Mouse (Mus musculus): ENCODE results near the gene Pnmal2. TPM values are rescaled to one million over a fixed set of nuclear protein-coding genes. Genes with fewer than 3 reads are reported as not detected.

Pnmal2 gene
- polyA plus RNA-seq, 1 experiment = 2.0 TPM

- Histone ChIP-seq H3K27me3 (ENCODE audit: control insufficient read depth, insufficient read depth, low read length) (no peaks in the 10 kb centered on the region), H3K4me1 (ENCODE audit: control insufficient read depth, insufficient read depth, insufficient read length) (peaks cover 4% of the 10 kb centered on the region), H3K4me3 (ENCODE audit: extremely low read depth, insufficient read depth, insufficient read length) (no peak overlapping the region), H3K27ac (ENCODE audit: insufficient read depth, low read length) (no peak overlapping the region), H3K36me3 (ENCODE audit: control insufficient read depth, insufficient read depth, low read length) (peaks cover 17% of the 10 kb centered on the region)
- no peak for DNase-seq (ENCODE audit: low read depth in 1 of 2, low spot score in 2 of 2)
- TF ChIP-seq CTCF (IDR thresholded peaks at IDR 0.05; ENCODE audit: extremely low read depth, insufficient read depth, insufficient read length, insufficient replicate concordance) (no peak), POLR2A (IDR thresholded peaks at IDR 0.05; ENCODE audit: low read depth, low read length) (no peak)
- WGBS = 95% methylated on average over 3 of the region's 3 CpGs
Observed at GRCm38 (mm10) chr7:16911904-16912303, 32.6 kb upstream of the Pnmal2 start.

- Histone ChIP-seq H3K4me3 (ENCODE audit: extremely low read depth, insufficient read depth, insufficient read length) (no peak overlapping the region), H3K27ac (ENCODE audit: insufficient read depth, low read length) (no peak overlapping the region), H3K36me3 (ENCODE audit: control insufficient read depth, insufficient read depth, low read length) (peaks cover 20% of the 10 kb centered on the region), H3K27me3 (ENCODE audit: control insufficient read depth, insufficient read depth, low read length) (no peaks in the 10 kb centered on the region), H3K4me1 (ENCODE audit: control insufficient read depth, insufficient read depth, insufficient read length) (no peaks in the 10 kb centered on the region; the same call in 1 of the 2 replicates)
- TF ChIP-seq POLR2A (IDR thresholded peaks at IDR 0.05; ENCODE audit: low read depth, low read length) = no peak
- TF ChIP-seq CTCF (IDR thresholded peaks at IDR 0.05; ENCODE audit: extremely low read depth, insufficient read depth, insufficient read length, insufficient replicate concordance) = no peak
- 90% methylated on average over 6 of the region's 6 CpGs for WGBS
- DNase-seq (ENCODE audit: low read depth in 1 of 2, low spot score in 2 of 2) = no peak
Observed at GRCm38 (mm10) chr7:16912360-16912759, 32.1 kb upstream of the Pnmal2 start.

DNA sequence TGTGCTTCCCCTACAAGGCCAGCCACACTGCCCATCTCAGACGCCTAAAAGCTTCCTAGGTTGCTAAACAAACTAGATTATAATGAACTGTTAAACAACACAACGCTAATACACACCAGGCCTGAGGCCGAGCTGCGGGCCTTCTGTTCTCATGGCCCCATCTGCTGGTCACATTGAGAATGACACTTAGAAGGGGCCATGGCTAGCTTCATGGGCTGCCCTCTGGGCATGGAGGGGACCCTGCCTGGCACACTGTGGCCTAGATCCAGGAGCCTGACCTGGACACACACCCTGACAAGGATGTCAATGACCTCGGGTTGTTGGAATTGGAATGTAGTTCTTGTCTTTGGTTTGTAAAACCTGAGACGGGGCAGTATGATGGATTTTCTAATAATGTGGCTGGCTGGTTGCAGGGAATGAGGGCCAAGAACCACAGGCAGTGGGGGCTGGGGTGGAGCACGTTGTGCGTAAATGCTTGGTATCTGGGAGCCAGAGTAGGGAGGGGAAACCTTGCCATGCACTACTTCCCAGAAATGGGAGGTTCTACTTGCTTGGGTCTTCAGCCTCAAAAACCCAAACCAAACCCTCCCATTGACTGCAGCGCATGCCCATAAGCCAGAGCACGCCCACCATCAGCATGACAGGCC is 30.6 kb upstream of the Pnmal2 start:
- Histone ChIP-seq H3K27ac (ENCODE audit: insufficient read depth, low read length) (no peak overlapping the region), H3K27me3 (ENCODE audit: control insufficient read depth, insufficient read depth, low read length) (no peaks in the 10 kb centered on the region), H3K4me3 (ENCODE audit: extremely low read depth, insufficient read depth, insufficient read length) (no peak overlapping the region), H3K4me1 (ENCODE audit: control insufficient read depth, insufficient read depth, insufficient read length) (no peaks in the 10 kb centered on the region), H3K36me3 (ENCODE audit: control insufficient read depth, insufficient read depth, low read length) (peaks cover 33% of the 10 kb centered on the region)
- peak; percentile 40 to 68 for DNase-seq (ENCODE audit: low read depth in 1 of 2, low spot score in 2 of 2)
- 42% methylated on average over 10 of the region's 10 CpGs for whole genome bisulfite sequencing
- TF ChIP-seq CTCF (IDR thresholded peaks at IDR 0.05; ENCODE audit: extremely low read depth, insufficient read depth, insufficient read length, insufficient replicate concordance) (peak; percentile 92), POLR2A (IDR thresholded peaks at IDR 0.05; ENCODE audit: low read depth, low read length) (no peak)

GRCm38 (mm10) chr7:16914453-16915343 is 29.8 kb upstream of the Pnmal2 start:
- no peaks in the 10 kb centered on the region for H3K27me3 ChIP-seq (ENCODE audit: control insufficient read depth, insufficient read depth, low read length)
- no peak overlapping the region for H3K4me3 ChIP-seq (ENCODE audit: extremely low read depth, insufficient read depth, insufficient read length)
- DNase-seq (ENCODE audit: low read depth in 1 of 2, low spot score in 2 of 2) = no peak
- WGBS = 91% methylated on average over 18 of the region's 18 CpGs
- H3K36me3 ChIP-seq (ENCODE audit: control insufficient read depth, insufficient read depth, low read length) = peaks cover 36% of the 10 kb centered on the region
- no peak for TF ChIP-seq POLR2A (IDR thresholded peaks at IDR 0.05; ENCODE audit: low read depth, low read length)
- TF ChIP-seq CTCF (IDR thresholded peaks at IDR 0.05; ENCODE audit: extremely low read depth, insufficient read depth, insufficient read length, insufficient replicate concordance) = no peak
- no peak overlapping the region for H3K27ac ChIP-seq (ENCODE audit: insufficient read depth, low read length)
- no peaks in the 10 kb centered on the region for H3K4me1 ChIP-seq (ENCODE audit: control insufficient read depth, insufficient read depth, insufficient read length)

GRCm38 (mm10) chr7:16915461-16916340 is 28.8 kb upstream of the Pnmal2 start:
- TF ChIP-seq POLR2A (IDR thresholded peaks at IDR 0.05; ENCODE audit: low read depth, low read length) = no peak
- no peak for TF ChIP-seq CTCF (IDR thresholded peaks at IDR 0.05; ENCODE audit: extremely low read depth, insufficient read depth, insufficient read length, insufficient replicate concordance)
- Histone ChIP-seq H3K4me3 (ENCODE audit: extremely low read depth, insufficient read depth, insufficient read length) (no peak overlapping the region), H3K27ac (ENCODE audit: insufficient read depth, low read length) (no peak overlapping the region), H3K27me3 (ENCODE audit: control insufficient read depth, insufficient read depth, low read length) (no peaks in the 10 kb centered on the region), H3K4me1 (ENCODE audit: control insufficient read depth, insufficient read depth, insufficient read length) (no peaks in the 10 kb centered on the region), H3K36me3 (ENCODE audit: control insufficient read depth, insufficient read depth, low read length) (peaks cover 36% of the 10 kb centered on the region)
- WGBS = 96% methylated on average over 32 of the region's 32 CpGs
- no peak for DNase-seq (ENCODE audit: low read depth in 1 of 2, low spot score in 2 of 2)
